Mouse (Mus musculus) stomach, embryonic 16.5 days (tissue): ENCODE data around the gene Slc17a7. TPM values are rescaled to one million over a fixed set of nuclear protein-coding genes. Genes with fewer than 3 reads are reported as not detected.
A peak's percentile ranks its signal among the peaks of the same experiment; 100 is the strongest.
"Not testable (repeated sequence)": the region's sequence is repeated elsewhere in the genome, so short reads cannot be mapped to it uniquely, and the experiment has no call there.

Source experiments
- ATAC-seq: fragments of 200-750 bp; cut with Nextera tagmentation; 2 replicates; pipeline ENCODE4 v1.8.0; 2017; ENCODE audit warnings: moderate number of reproducible peaks, moderate TSS enrichment; ENCODE audit not compliant: insufficient read depth, low FRiP score
- H3K27ac ChIP-seq: fragments of 300-500 bp; sonication (generic); 2 replicates; pipeline ENCODE4 v1.5.1; 2014; ENCODE audit warnings: low read length
- H3K27me3 ChIP-seq: fragments of 300-500 bp; sonication (generic); 2 replicates; pipeline ENCODE4 v1.6.1; 2014; ENCODE audit warnings: low read length, control low read depth, mixed read lengths; ENCODE audit not compliant: control insufficient read depth, insufficient read depth
- H3K36me3 ChIP-seq: fragments of 300-500 bp; sonication (generic); 2 replicates; pipeline ENCODE4 v1.6.1; 2014; ENCODE audit warnings: low read length; ENCODE audit not compliant: control insufficient read depth, insufficient read depth
- H3K4me1 ChIP-seq: fragments of 300-500 bp; sonication (generic); 2 replicates; pipeline ENCODE4 v1.6.1; 2014; ENCODE audit warnings: low read length, control low read depth, mixed read lengths; ENCODE audit not compliant: control insufficient read depth, insufficient read depth
- H3K4me2 ChIP-seq: fragments of 300-500 bp; sonication (generic); 2 replicates; pipeline ENCODE4 v1.6.1; 2014; ENCODE audit warnings: low read depth, low read length, mixed read lengths
- H3K4me3 ChIP-seq: fragments of 300-500 bp; sonication (generic); replicated peaks from 2 replicates; pipeline ENCODE4 v1.5.1; 2014; ENCODE audit warnings: mild to moderate bottlenecking, low read length
- H3K9ac ChIP-seq: fragments of 300-500 bp; sonication (generic); 2 replicates; pipeline ENCODE4 v1.6.1; 2014; ENCODE audit warnings: low read length
- H3K9me3 ChIP-seq: fragments of 300-500 bp; sonication (generic); replicated peaks from 2 replicates; pipeline ENCODE4 v1.6.1; 2016; ENCODE audit warnings: low read length, control low read depth; ENCODE audit not compliant: control insufficient read depth
- WGBS: fragments of 180-500 bp; shearing (Covaris S2); extraction: QIAGEN DNeasy Blood & Tissue Kit; methylation state at CpG from one replicate; pipeline ENCODE4 v1.1.7; 2014; 5-methylcytosine and 5-hydroxymethylcytosine counted together
- polyA plus RNA-seq: library from polyadenylated mRNA; unstranded; fragments of >200 nt; fragmentation: Nextera tagmentation; extraction: Ambion mirVana; gene quantifications from 2 replicates; pipeline ENCODE4 v1.2.1, GENCODE M21; 2015

The Slc17a7 gene
- polyA plus RNA-seq, 1 experiment from 2014 or later, result 0.22 TPM

GRCm38 (mm10) chr7:45166950-45167401 is 3.2 kb downstream of the Slc17a7 start:
- no peaks in the 10 kb centered on the region for H3K36me3 ChIP-seq
- H3K4me2 ChIP-seq, result no peak overlapping the region
- H3K9ac ChIP-seq, result no peak overlapping the region
- peaks cover 79% of the 10 kb centered on the region for H3K27me3 ChIP-seq
- H3K27ac ChIP-seq, result no peak overlapping the region
- H3K9me3 ChIP-seq, result peaks cover 19% of the 10 kb centered on the region
- peaks cover 3% of the 10 kb centered on the region; the same call in 1 of the 2 replicates for H3K4me1 ChIP-seq
- 26% methylated on average over 9 of the region's 10 CpGs for WGBS
- no peak overlapping the region for H3K4me3 ChIP-seq
- ATAC-seq, result no peak

- Histone ChIP-seq H3K4me3 (no peak overlapping the region), H3K36me3 (no peaks in the 10 kb centered on the region), H3K9ac (no peak overlapping the region), H3K27me3 (peaks cover 75% of the 10 kb centered on the region), H3K4me1 (no peaks in the 10 kb centered on the region), H3K27ac (no peak overlapping the region), H3K9me3 (peaks cover 19% of the 10 kb centered on the region), H3K4me2 (no peak overlapping the region)
- no peak for ATAC-seq
- WGBS, result 4% methylated on average over 19 of the region's 19 CpGs
Observed at GRCm38 (mm10) chr7:45167761-45168445, 4.2 kb downstream of the Slc17a7 start.

GRCm38 (mm10) chr7:45168656-45169055 is 4.9 kb downstream of the Slc17a7 start:
- Histone ChIP-seq H3K4me2 (no peak overlapping the region), H3K36me3 (no peaks in the 10 kb centered on the region), H3K27ac (no peak overlapping the region), H3K27me3 (peaks cover 69% of the 10 kb centered on the region), H3K4me1 (no peaks in the 10 kb centered on the region), H3K9me3 (peaks cover 19% of the 10 kb centered on the region), H3K9ac (no peak overlapping the region), H3K4me3 (no peak overlapping the region)
- WGBS, result 6% methylated on average over 24 of the region's 24 CpGs
- ATAC-seq, result no peak

- Histone ChIP-seq H3K27me3 (peaks cover 65% of the 10 kb centered on the region), H3K9me3 (peaks cover 19% of the 10 kb centered on the region), H3K27ac (no peak overlapping the region), H3K4me3 (no peak overlapping the region), H3K36me3 (no peaks in the 10 kb centered on the region), H3K9ac (no peak overlapping the region), H3K4me2 (no peak overlapping the region), H3K4me1 (no peaks in the 10 kb centered on the region)
- ATAC-seq, result no peak
- WGBS, result 86% methylated on average over 3 of the region's 3 CpGs
Observed at GRCm38 (mm10) chr7:45169495-45169894, 5.7 kb downstream of the Slc17a7 start.

GRCm38 (mm10) chr7:45172974-45173373 is 9.2 kb downstream of the Slc17a7 start:
- no peaks in the 10 kb centered on the region for H3K36me3 ChIP-seq
- no peak for ATAC-seq
- H3K27me3 ChIP-seq, result peaks cover 68% of the 10 kb centered on the region
- H3K4me3 ChIP-seq, result no peak overlapping the region
- no peak overlapping the region for H3K4me2 ChIP-seq
- H3K9me3 ChIP-seq, result peaks cover 19% of the 10 kb centered on the region
- no peak overlapping the region for H3K9ac ChIP-seq
- H3K4me1 ChIP-seq, result peaks cover 10% of the 10 kb centered on the region; the same call in 1 of the 2 replicates
- WGBS, result 57% methylated on average over 7 of the region's 7 CpGs
- no peak overlapping the region for H3K27ac ChIP-seq

GRCm38 (mm10) chr7:45173772-45174171 is 10.0 kb downstream of the Slc17a7 start:
- H3K27me3 ChIP-seq, result peaks cover 68% of the 10 kb centered on the region
- peaks cover 16% of the 10 kb centered on the region for H3K9me3 ChIP-seq
- ATAC-seq, H3K4me3 ChIP-seq, H3K27ac ChIP-seq, H3K9ac ChIP-seq, H3K4me2 ChIP-seq, H3K36me3 ChIP-seq: not testable (repeated sequence)
- H3K4me1 ChIP-seq, result peaks cover 10% of the 10 kb centered on the region; the same call in 1 of the 2 replicates
- 54% methylated on average over 1 of the region's 1 CpGs for WGBS

GRCm38 (mm10) chr7:45174567-45175280 is 11.0 kb downstream of the Slc17a7 start:
- Histone ChIP-seq H3K4me3 (no peak overlapping the region), H3K27ac (no peak overlapping the region)

GRCm38 (mm10) chr7:45175398-45175797 is 11.6 kb downstream of the Slc17a7 start:
- Histone ChIP-seq H3K9me3 (peaks cover under 1% of the 10 kb centered on the region; the same call in 1 of the 2 replicates), H3K36me3 (no peaks in the 10 kb centered on the region), H3K9ac (no peak overlapping the region), H3K4me2 (no peak overlapping the region), H3K27me3 (peaks cover 70% of the 10 kb centered on the region), H3K4me1 (peaks cover 10% of the 10 kb centered on the region; the same call in 1 of the 2 replicates), H3K4me3 (no peak overlapping the region), H3K27ac (no peak overlapping the region)
- ATAC-seq, result no peak
- WGBS, result 6% methylated on average over 13 of the region's 13 CpGs

More at GRCm38 (mm10) chr7:45174567-45175280, 11.0 kb downstream of the Slc17a7 start:
- no peak for ATAC-seq
- no peaks in the 10 kb centered on the region for H3K36me3 ChIP-seq
- no peak overlapping the region; the same call in 1 of the 2 replicates for H3K9ac ChIP-seq
- H3K4me1 ChIP-seq, result peaks cover 10% of the 10 kb centered on the region; the same call in 1 of the 2 replicates
- H3K4me2 ChIP-seq, result no peak overlapping the region
- WGBS, result 5% methylated on average over 29 of the region's 29 CpGs
- peaks cover 68% of the 10 kb centered on the region for H3K27me3 ChIP-seq
- H3K9me3 ChIP-seq, result peaks cover 7% of the 10 kb centered on the region

GRCm38 (mm10) chr7:45175929-45176328 is 12.2 kb downstream of the Slc17a7 start:
- Histone ChIP-seq H3K4me1 (peaks cover 10% of the 10 kb centered on the region; the same call in 1 of the 2 replicates), H3K9me3 (no peaks in the 10 kb centered on the region; the same call in 1 of the 2 replicates), H3K4me2 (0 out of 2 replicates have a peak overlapping the region, but pooled peaks have one; percentile 32), H3K36me3 (no peaks in the 10 kb centered on the region), H3K4me3 (no peak overlapping the region; the same call in 1 of the 2 replicates), H3K9ac (no peak overlapping the region), H3K27me3 (peaks cover 71% of the 10 kb centered on the region), H3K27ac (no peak overlapping the region)
- 2% methylated on average over 23 of the region's 23 CpGs for WGBS
- ATAC-seq, result no peak
